Mouse (Mus musculus) G1E (cell line): ENCODE data around the gene C730034F03Rik.

Experiments used
- CTCF ChIP-seq: IDR thresholded peaks from 2 replicates; pipeline ENCODE4 v1.5.1; 2012; ENCODE audit warnings: low read depth, low read length, inconsistent platforms, mixed read lengths
- GATA1 ChIP-seq: IDR thresholded peaks from 2 replicates; pipeline ENCODE4 v1.6.1; 2012; ENCODE audit warnings: borderline replicate concordance, low read length, inconsistent platforms, mixed read lengths
- GATA2 ChIP-seq: IDR thresholded peaks from 2 replicates; pipeline ENCODE4 v1.6.1; 2012; ENCODE audit warnings: low read depth, low read length, inconsistent platforms, borderline replicate concordance
- POLR2AphosphoS5 ChIP-seq: IDR thresholded peaks from 2 replicates; pipeline ENCODE4 v1.6.1; 2012; ENCODE audit warnings: low read depth, low read length, inconsistent platforms; ENCODE audit not compliant: insufficient replicate concordance
- TAL1 ChIP-seq: conservative IDR thresholded peaks from 2 replicates; pipeline ENCODE4 v1.6.1; 2012; ENCODE audit warnings: low read depth, low read length, inconsistent platforms, mixed read lengths

GRCm38 (mm10) chr15:89390081-89390480, 39.3 kb upstream of the C730034F03Rik start:
- TF ChIP-seq CTCF (no peak), GATA1 (no peak), GATA2 (no peak), POLR2AphosphoS5 (no peak), TAL1 (no peak)
